Mouse (Mus musculus) ES-Bruce4 (cell line): ENCODE data around the gene Slc39a11. TPM values are rescaled to one million over a fixed set of nuclear protein-coding genes. Genes with fewer than 3 reads are reported as not detected.

ENCODE experiments used
- H3K27ac ChIP-seq: 2 replicates; pipeline ENCODE4 v1.5.1; 2012; ENCODE audit warnings: low read length, inconsistent platforms; ENCODE audit not compliant: insufficient read depth
- H3K27me3 ChIP-seq: 2 replicates; pipeline ENCODE4 v1.6.1; 2012; ENCODE audit warnings: mild to moderate bottlenecking, low read length, inconsistent platforms; ENCODE audit not compliant: control insufficient read depth, poor library complexity, insufficient read depth, severe bottlenecking
- H3K36me3 ChIP-seq: 2 replicates; pipeline ENCODE4 v1.6.1; 2012; ENCODE audit warnings: inconsistent platforms, mild to moderate bottlenecking, low read length, moderate library complexity; ENCODE audit not compliant: control insufficient read depth, poor library complexity, insufficient read depth, severe bottlenecking
- H3K4me1 ChIP-seq: one replicate; pipeline ENCODE4 v1.8.1; 2011; ENCODE audit warnings: low read length; ENCODE audit not compliant: control insufficient read depth, insufficient read depth
- H3K4me3 ChIP-seq: 2 replicates; pipeline ENCODE4 v1.5.1; 2011; ENCODE audit warnings: low read depth, mild to moderate bottlenecking, low read length
- H3K9ac ChIP-seq: 2 replicates; pipeline ENCODE4 v1.6.1; 2012; ENCODE audit warnings: low read depth, mild to moderate bottlenecking, inconsistent platforms; ENCODE audit not compliant: poor library complexity, severe bottlenecking
- H3K9me3 ChIP-seq: replicated peaks from 2 replicates; pipeline ENCODE4 v1.6.1; 2012; ENCODE audit warnings: mild to moderate bottlenecking, low read length, inconsistent platforms; ENCODE audit not compliant: control insufficient read depth, poor library complexity, insufficient read depth, severe bottlenecking
- CTCF ChIP-seq: IDR thresholded peaks from one replicate; pipeline ENCODE4 v1.8.1; 2011; ENCODE audit warnings: low read depth, low read length
- EP300 ChIP-seq: IDR thresholded peaks from 2 replicates; pipeline ENCODE4 v1.6.1; 2011; ENCODE audit warnings: low read depth, low read length; ENCODE audit not compliant: insufficient read depth
- POLR2A ChIP-seq: IDR thresholded peaks from one replicate; pipeline ENCODE4 v1.8.1; 2011; ENCODE audit warnings: low read length; ENCODE audit not compliant: insufficient read depth
- polyA plus RNA-seq: library from polyadenylated mRNA; stranded (reverse); fragments of >200 nt; gene quantifications from 2 replicates; pipeline ENCODE4 v1.2.4, GENCODE M21; 2011; ENCODE audit warnings: low read depth; ENCODE audit not compliant: missing spikeins, insufficient read depth, insufficient read length

Slc39a11 gene
- polyA plus RNA-seq, 1 experiment, result 7.4 TPM

GRCm38 (mm10) chr11:113262062-113262461, 387.8 kb downstream of the Slc39a11 start:
- no peak overlapping the region for H3K9ac ChIP-seq
- H3K4me3 ChIP-seq, result no peak overlapping the region
- no peak overlapping the region for H3K27ac ChIP-seq
- H3K27me3 ChIP-seq, result no peaks in the 10 kb centered on the region
- no peaks in the 10 kb centered on the region for H3K9me3 ChIP-seq
- no peaks in the 10 kb centered on the region for H3K4me1 ChIP-seq
- TF ChIP-seq POLR2A (no peak), EP300 (no peak), CTCF (no peak)
- no peaks in the 10 kb centered on the region for H3K36me3 ChIP-seq

- Histone ChIP-seq H3K27ac (no peak overlapping the region), H3K4me3 (no peak overlapping the region), H3K9ac (no peak overlapping the region), H3K36me3 (no peaks in the 10 kb centered on the region), H3K9me3 (no peaks in the 10 kb centered on the region), H3K4me1 (no peaks in the 10 kb centered on the region), H3K27me3 (no peaks in the 10 kb centered on the region)
- no peak for TF ChIP-seq POLR2A
These were observed 388.5 kb downstream of the Slc39a11 start for GRCm38 (mm10) chr11:113261421-113261820.

GRCm38 (mm10) chr11:113259712-113260382, 390.0 kb downstream of the Slc39a11 start:
- H3K9ac ChIP-seq, result no peak overlapping the region
- no peaks in the 10 kb centered on the region for H3K27me3 ChIP-seq
- H3K9me3 ChIP-seq, result no peaks in the 10 kb centered on the region
- no peaks in the 10 kb centered on the region for H3K36me3 ChIP-seq
- no peaks in the 10 kb centered on the region for H3K4me1 ChIP-seq
- H3K4me3 ChIP-seq, result no peak overlapping the region
- no peak overlapping the region for H3K27ac ChIP-seq
- no peak for TF ChIP-seq EP300
- TF ChIP-seq POLR2A, result no peak
- TF ChIP-seq CTCF, result no peak

- Histone ChIP-seq H3K4me1 (no peaks in the 10 kb centered on the region), H3K36me3 (no peaks in the 10 kb centered on the region), H3K27me3 (no peaks in the 10 kb centered on the region), H3K9me3 (no peaks in the 10 kb centered on the region), H3K27ac (no peak overlapping the region), H3K4me3 (no peak overlapping the region), H3K9ac (no peak overlapping the region)
- TF ChIP-seq POLR2A (no peak), CTCF (no peak), EP300 (no peak)
These were observed 391.9 kb downstream of the Slc39a11 start for GRCm38 (mm10) chr11:113258016-113258415.

GRCm38 (mm10) chr11:113254653-113255052, 395.2 kb downstream of the Slc39a11 start:
- Histone ChIP-seq H3K36me3 (no peaks in the 10 kb centered on the region), H3K27me3 (no peaks in the 10 kb centered on the region), H3K4me1 (no peaks in the 10 kb centered on the region), H3K27ac (no peak overlapping the region), H3K9me3 (no peaks in the 10 kb centered on the region), H3K4me3 (no peak overlapping the region), H3K9ac (no peak overlapping the region)
- no peak for TF ChIP-seq CTCF
- TF ChIP-seq POLR2A, result no peak
- no peak for TF ChIP-seq EP300

- no peaks in the 10 kb centered on the region for H3K9me3 ChIP-seq
- H3K27me3 ChIP-seq, result no peaks in the 10 kb centered on the region
- H3K4me3 ChIP-seq, result no peak overlapping the region
- H3K9ac ChIP-seq, result no peak overlapping the region
- H3K27ac ChIP-seq, result no peak overlapping the region
- no peaks in the 10 kb centered on the region for H3K36me3 ChIP-seq
- TF ChIP-seq CTCF, result no peak
- TF ChIP-seq EP300, result no peak
- TF ChIP-seq POLR2A, result no peak
- H3K4me1 ChIP-seq, result no peaks in the 10 kb centered on the region
These were observed 396.7 kb downstream of the Slc39a11 start for GRCm38 (mm10) chr11:113253169-113253568.
